Mouse (Mus musculus) E14TG2a.4 (cell line): ENCODE data around the gene Slc25a28.

Experiments used
- CTCF ChIP-seq: conservative IDR thresholded peaks from 2 replicates; pipeline ENCODE4 v1.5.1; 2014; ENCODE audit warnings: low read length
- NANOG ChIP-seq: IDR thresholded peaks from 2 replicates; pipeline ENCODE4 v1.6.1; 2014; ENCODE audit warnings: borderline replicate concordance, low read length, mixed read lengths
- POU5F1 ChIP-seq: IDR thresholded peaks from 2 replicates; pipeline ENCODE4 v1.6.1; 2014; ENCODE audit warnings: low read length, borderline replicate concordance

DNA sequence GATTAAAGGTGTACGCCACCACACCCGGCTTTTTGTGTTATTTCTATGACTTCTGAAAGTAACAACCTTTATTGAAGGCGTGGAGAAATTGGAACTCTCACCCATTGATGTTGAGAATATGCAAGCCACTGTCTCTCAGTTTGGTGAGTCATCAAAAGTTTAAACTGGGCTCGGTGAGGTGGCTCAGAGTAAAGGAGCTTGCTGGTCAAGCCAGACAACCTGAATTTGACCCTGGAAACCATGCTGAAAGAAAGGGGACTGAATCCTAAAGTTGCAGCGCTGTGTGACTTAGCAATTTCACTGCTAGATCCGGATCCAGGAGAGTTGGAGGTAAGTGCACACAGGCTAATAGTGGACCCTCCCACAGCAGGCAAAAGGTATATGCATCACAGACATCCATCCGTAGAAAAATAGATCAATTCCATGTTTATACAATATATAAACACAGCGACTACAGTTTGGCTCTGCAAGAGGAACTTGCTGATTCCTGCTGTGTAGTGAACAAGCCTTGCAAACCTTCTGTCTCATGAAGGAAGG is 3.9 kb upstream of the Slc25a28 start:
- TF ChIP-seq CTCF (no peak), POU5F1 (no peak), NANOG (no peak)
